Mouse (Mus musculus) ZHBTc4 (cell line): ENCODE data around the gene Csmd2.

Experiments used
- DNase-seq: peaks from one replicate; pipeline ENCODE4 v3.0.0-alpha.2; 2011; ENCODE audit warnings: low read depth, low spot score

Gene Csmd2

DNA sequence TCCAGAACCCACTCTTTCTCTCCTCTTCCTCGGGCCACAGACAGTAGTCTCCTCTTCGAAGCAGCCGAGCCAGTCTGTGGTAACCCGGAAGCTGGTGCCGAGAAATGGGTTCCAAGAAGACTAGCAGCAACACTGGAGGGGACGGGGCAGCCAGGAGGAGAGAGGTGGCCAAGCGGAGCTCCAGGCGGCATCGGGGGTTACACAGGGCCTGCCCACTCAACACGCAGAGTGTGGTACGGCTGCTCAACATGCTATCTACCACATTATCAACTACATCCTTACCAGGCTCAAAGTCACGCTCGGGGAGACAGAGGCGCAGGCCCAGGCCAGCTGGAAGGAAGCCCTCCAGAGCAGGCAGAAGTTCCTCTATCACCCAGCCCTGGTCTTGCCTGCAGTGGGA is 628.1 kb downstream of the Csmd2 start:
- no peak for DNase-seq
